Mouse (Mus musculus): ENCODE results near the gene Chd5. TPM values are rescaled to one million over a fixed set of nuclear protein-coding genes. Genes with fewer than 3 reads are reported as not detected.

The Chd5 gene
- polyA plus RNA-seq (2017; shearing (Covaris generic)), result not detected

GRCm38 (mm10) chr4:152338419-152339292 lies at the start of gene Chd5:
Gene Chd5 (plus strand): TSS chr4:152338651.

GRCm38 (mm10) chr4:152291562-152291961 lies 46.9 kb upstream of the Chd5 start, which contains the start of gene Hes3:
Gene Hes3 (minus strand): TSS chr4:152291662.

GRCm38 (mm10) chr4:152296874-152297861 lies 41.3 kb upstream of the Chd5 start, which contains the start of gene Icmt:
Gene Icmt (plus strand): TSS chr4:152297227.

GRCm38 (mm10) chr4:152318517-152319234 lies 19.8 kb upstream of the Chd5 start, which contains the start of gene Rnf207:
Gene Rnf207 (minus strand): TSS chr4:152318993.

GRCm38 (mm10) chr4:152325574-152326411 lies 12.7 kb upstream of the Chd5 start, which contains the start of gene Rpl22:
Gene Rpl22 (plus strand): TSS chr4:152325742.

Other genes with a start within 250 kb of the Chd5 start
- 72.7 TPM for gene Tnfrsf25, start 222.7 kb upstream of the Chd5 start, polyA plus RNA-seq (2017; shearing (Covaris generic))
- 9.3 TPM for gene Espn, start 186.3 kb upstream of the Chd5 start, polyA plus RNA-seq (2017; shearing (Covaris generic))
- gene Hes2, start 179.8 kb upstream of the Chd5 start, polyA plus RNA-seq (2017; shearing (Covaris generic)), result not detected
- gene Acot7, start 160.5 kb upstream of the Chd5 start, polyA plus RNA-seq (2017; shearing (Covaris generic)), result 6.2 TPM
- gene Gpr153, start 64.4 kb upstream of the Chd5 start, polyA plus RNA-seq (2017; shearing (Covaris generic)), result not detected
- gene Hes3, start 47.0 kb upstream of the Chd5 start, polyA plus RNA-seq (2017; shearing (Covaris generic)), result not detected
- 21.6 TPM for gene Icmt, start 41.4 kb upstream of the Chd5 start, polyA plus RNA-seq (2017; shearing (Covaris generic))
- gene Rnf207, start 19.7 kb upstream of the Chd5 start, polyA plus RNA-seq (2017; shearing (Covaris generic)), result not detected
- 542 TPM for gene Rpl22, start 12.9 kb upstream of the Chd5 start, polyA plus RNA-seq (2017; shearing (Covaris generic))
- gene Nphp4, start 138.1 kb downstream of the Chd5 start, polyA plus RNA-seq (2017; shearing (Covaris generic)), result 0.88 TPM
- 103 TPM for gene Kcnab2, start 139.2 kb downstream of the Chd5 start, polyA plus RNA-seq (2017; shearing (Covaris generic))